Mouse (Mus musculus) thymus, adult 2 months (tissue): ENCODE measurements at regions not wholly inside any gene's neighbourhood (a gene's known extent, or its start where the extent isn't known, plus 50 kb on each side); places are given as distances from the start of the nearest gene placed in this dataset.

Experiments
- DNase-seq: peaks from one replicate; pipeline ENCODE4 v3.0.0; 2021
- H3K27ac ChIP-seq: fragments of 200-500 bp; 2 replicates; pipeline ENCODE4 v1.5.1; 2012; ENCODE audit warnings: low read length, control low read depth; ENCODE audit not compliant: control insufficient read depth, insufficient read depth
- H3K27me3 ChIP-seq: fragments of 200-500 bp; 2 replicates; pipeline ENCODE4 v1.6.1; 2012; ENCODE audit warnings: mild to moderate bottlenecking, low read length, moderate library complexity, mixed read lengths; ENCODE audit not compliant: control insufficient read depth, insufficient read depth
- H3K36me3 ChIP-seq: fragments of 200-500 bp; 2 replicates; pipeline ENCODE4 v1.6.1; 2012; ENCODE audit warnings: mild to moderate bottlenecking, low read length, moderate library complexity; ENCODE audit not compliant: control insufficient read depth, insufficient read depth
- H3K4me1 ChIP-seq: fragments of 200-500 bp; replicated peaks from 2 replicates; pipeline ENCODE4 v1.6.1; 2012; ENCODE audit warnings: low read length; ENCODE audit not compliant: control insufficient read depth, insufficient read depth
- H3K4me3 ChIP-seq: fragments of 200-500 bp; 2 replicates; pipeline ENCODE4 v1.5.1; 2012; ENCODE audit warnings: mild to moderate bottlenecking, low read length, control low read depth, moderate library complexity; ENCODE audit not compliant: control insufficient read depth, insufficient read depth
- CTCF ChIP-seq: fragments of 200-500 bp; IDR thresholded peaks from 2 replicates; pipeline ENCODE4 v1.5.1; 2012; ENCODE audit warnings: mild to moderate bottlenecking, control low read depth, low read length, moderate library complexity, borderline replicate concordance; ENCODE audit not compliant: control insufficient read depth, poor library complexity, insufficient read depth; ENCODE audit errors: extremely low read depth
- POLR2A ChIP-seq: fragments of 200-500 bp; IDR thresholded peaks from 2 replicates; pipeline ENCODE4 v1.6.1; 2012; ENCODE audit warnings: mild to moderate bottlenecking, low read length, control low read depth, moderate library complexity; ENCODE audit not compliant: control insufficient read depth, poor library complexity, insufficient read depth; ENCODE audit errors: extremely low read depth
- WGBS: fragments of 180-500 bp; shearing (Covaris S2); methylation state at CpG from one replicate; pipeline ENCODE4 v1.1.7; 2018; 5-methylcytosine and 5-hydroxymethylcytosine counted together

DNA sequence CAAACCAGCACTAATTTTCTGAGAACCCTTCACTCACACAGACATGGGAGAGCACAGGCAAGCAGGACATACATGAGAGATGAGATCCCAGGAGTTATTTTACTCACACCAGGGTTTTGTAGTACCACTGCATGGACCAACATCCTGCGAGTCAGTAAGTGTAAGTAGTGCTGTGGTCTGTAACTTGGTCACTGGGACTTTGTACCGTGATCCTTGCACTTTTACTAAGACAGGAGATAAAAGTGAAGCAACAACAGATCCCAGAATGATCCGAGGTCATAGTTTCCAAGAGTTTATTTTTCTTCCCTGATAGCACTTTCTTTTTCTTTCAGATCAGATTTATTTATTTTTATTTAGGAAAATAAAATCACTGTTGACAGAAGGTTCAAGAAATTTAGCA lies 54.1 kb upstream of the Mtap start:
- H3K4me1 ChIP-seq, result no peaks in the 10 kb centered on the region
- no peak overlapping the region for H3K27ac ChIP-seq
- DNase-seq, result no peak
- H3K36me3 ChIP-seq, result no peaks in the 10 kb centered on the region
- WGBS, result 86% methylated on average over 3 of the region's 3 CpGs
- TF ChIP-seq CTCF (no peak), POLR2A (no peak)
- H3K4me3 ChIP-seq, result no peak overlapping the region
- no peaks in the 10 kb centered on the region for H3K27me3 ChIP-seq

DNA sequence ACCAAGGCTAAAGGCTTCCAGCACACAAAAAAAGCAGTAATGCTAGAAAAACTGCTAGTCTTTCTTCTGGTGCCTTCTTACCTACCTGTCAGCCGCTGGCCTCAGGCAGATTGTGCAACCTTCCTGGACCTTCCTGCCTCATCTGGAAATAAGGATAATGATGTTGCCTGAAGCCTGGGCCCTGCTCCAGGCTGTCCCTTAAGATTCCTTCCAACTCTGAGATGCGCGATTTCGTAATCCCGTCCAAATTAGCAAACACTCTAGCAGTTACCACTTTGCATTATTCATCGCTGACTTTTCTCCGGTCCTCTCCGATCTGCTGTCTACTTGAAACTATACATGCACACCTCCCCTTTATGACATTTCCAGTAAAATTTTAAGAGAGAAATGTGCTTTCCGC lies 58.4 kb upstream of the Mtap start:
- H3K36me3 ChIP-seq, result no peaks in the 10 kb centered on the region
- H3K4me1 ChIP-seq, result no peaks in the 10 kb centered on the region
- WGBS, result 96% methylated on average over 9 of the region's 9 CpGs
- H3K27me3 ChIP-seq, result no peaks in the 10 kb centered on the region
- no peak overlapping the region for H3K4me3 ChIP-seq
- DNase-seq, result no peak
- TF ChIP-seq POLR2A (no peak), CTCF (no peak)
- H3K27ac ChIP-seq, result no peak overlapping the region

DNA sequence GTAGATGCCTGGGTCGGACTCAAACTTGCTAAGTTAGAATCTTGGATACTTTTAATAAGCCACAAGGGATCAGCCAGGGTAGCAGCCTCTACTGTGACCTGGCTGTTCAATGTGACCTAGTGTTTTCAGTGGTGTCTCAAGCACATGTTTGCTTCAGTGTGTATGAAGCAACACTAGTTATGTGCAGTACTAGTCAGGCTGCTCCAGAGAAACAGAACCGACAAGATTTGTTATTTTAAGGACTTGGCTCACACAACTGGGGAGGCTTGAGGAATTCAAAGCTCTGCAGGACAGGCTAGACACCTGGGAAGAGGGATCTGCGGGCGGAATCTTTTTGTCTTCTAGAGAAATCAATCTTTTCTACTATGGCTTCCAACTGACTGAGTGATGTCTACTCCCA lies 62.2 kb upstream of the Mtap start:
- 85% methylated on average over 4 of the region's 4 CpGs for WGBS
- Histone ChIP-seq H3K4me1 (no peaks in the 10 kb centered on the region), H3K27ac (no peak overlapping the region), H3K4me3 (no peak overlapping the region), H3K36me3 (no peaks in the 10 kb centered on the region), H3K27me3 (no peaks in the 10 kb centered on the region)
- DNase-seq, result no peak
- no peak for TF ChIP-seq POLR2A
- no peak for TF ChIP-seq CTCF

DNA sequence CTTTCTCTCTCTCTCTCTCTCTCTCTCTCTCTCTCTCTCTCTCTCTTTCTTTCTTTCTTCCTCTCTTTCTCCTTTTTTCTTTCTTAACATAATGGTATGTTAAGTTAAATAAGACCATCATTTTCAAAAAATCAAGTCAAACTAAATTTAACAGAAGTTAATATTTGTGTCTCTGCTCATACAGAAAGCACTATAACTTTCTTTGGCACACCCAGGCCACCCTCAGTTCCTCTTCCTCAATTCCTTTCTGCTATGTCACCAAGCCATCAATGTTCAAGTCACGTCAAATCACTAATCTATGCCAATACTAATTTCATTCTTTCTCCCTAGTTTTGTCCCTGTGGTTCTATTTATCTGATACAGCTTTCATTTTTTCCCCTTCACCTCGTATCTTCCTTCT lies 66.5 kb upstream of the Mtap start:
- no peak for DNase-seq
- Histone ChIP-seq H3K27me3 (no peaks in the 10 kb centered on the region), H3K36me3 (no peaks in the 10 kb centered on the region), H3K4me3 (no peak overlapping the region), H3K27ac (no peak overlapping the region), H3K4me1 (no peaks in the 10 kb centered on the region)
- WGBS, result 64% methylated on average over 2 of the region's 2 CpGs
- TF ChIP-seq POLR2A (no peak), CTCF (no peak)

DNA sequence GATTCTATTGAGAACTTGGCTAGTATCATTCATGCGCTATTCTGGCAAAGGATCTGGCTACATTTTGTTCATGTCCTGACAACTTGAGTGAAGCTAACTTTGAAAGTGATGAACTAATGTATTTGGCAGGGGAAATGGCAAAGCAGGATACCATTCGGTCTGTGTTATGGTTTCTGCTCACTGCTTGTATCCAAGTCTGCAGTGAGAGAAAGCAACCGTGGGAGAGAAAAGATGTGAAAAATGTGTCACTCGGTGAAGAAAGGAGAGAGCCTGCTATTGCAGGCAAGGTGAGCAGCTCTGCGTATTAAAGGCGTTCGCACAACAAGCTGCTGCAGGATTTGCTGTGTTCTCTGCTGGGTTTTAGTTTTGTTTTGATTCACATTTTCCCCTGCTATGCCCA lies 72.5 kb upstream of the Mtap start:
- Histone ChIP-seq H3K27ac (no peak overlapping the region), H3K36me3 (no peaks in the 10 kb centered on the region), H3K4me1 (no peaks in the 10 kb centered on the region), H3K4me3 (no peak overlapping the region), H3K27me3 (no peaks in the 10 kb centered on the region)
- TF ChIP-seq POLR2A (no peak), CTCF (no peak)
- no peak for DNase-seq
- 94% methylated on average over 7 of the region's 7 CpGs for WGBS

DNA sequence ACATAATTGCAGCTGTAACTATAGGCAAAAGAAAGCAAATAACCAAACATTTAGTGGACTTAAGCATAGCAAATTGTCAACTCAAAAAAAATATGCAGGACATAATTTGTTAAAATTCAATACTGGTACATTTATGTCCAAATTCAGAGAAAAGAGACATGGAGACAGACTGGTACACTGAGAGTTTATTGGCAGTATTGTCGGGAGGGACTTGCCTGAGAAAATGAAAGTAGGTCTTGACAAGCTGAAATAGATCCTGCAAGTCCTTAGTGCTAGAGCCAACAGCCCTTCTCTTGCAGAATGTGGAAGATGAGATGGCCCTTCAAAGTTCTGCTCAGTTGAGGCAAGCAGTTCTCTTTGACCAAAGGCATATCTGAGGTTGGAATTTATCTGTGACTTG lies 74.5 kb upstream of the Mtap start:
- Histone ChIP-seq H3K36me3 (no peaks in the 10 kb centered on the region), H3K4me1 (no peaks in the 10 kb centered on the region), H3K4me3 (no peak overlapping the region), H3K27ac (no peak overlapping the region), H3K27me3 (no peaks in the 10 kb centered on the region)
- WGBS, result 33% methylated on average over 1 of the region's 1 CpGs
- DNase-seq, result no peak
- TF ChIP-seq CTCF (no peak), POLR2A (no peak)

DNA sequence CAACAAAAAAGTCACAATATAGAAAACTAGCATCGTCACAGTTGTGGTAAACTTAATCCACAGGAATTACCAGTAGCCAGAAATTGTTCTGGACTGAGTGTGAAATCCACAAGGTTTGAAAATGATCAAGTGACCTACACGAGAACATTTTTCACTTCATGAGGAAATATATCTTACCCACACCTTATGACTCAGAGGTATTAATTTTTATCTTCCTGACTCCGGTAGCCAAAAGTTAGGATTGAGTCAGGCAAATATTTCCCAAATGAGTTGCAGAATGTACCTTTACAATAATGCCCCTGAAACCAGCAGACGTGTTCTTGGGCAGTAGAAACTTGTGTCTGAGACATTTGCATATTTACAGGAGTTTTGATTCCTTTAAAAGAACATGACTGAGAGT lies 75.3 kb upstream of the Mtap start:
- Histone ChIP-seq H3K27ac (no peak overlapping the region), H3K27me3 (no peaks in the 10 kb centered on the region), H3K4me3 (no peak overlapping the region), H3K36me3 (no peaks in the 10 kb centered on the region), H3K4me1 (no peaks in the 10 kb centered on the region)
- DNase-seq, result no peak
- WGBS, result 94% methylated on average over 4 of the region's 4 CpGs
- no peak for TF ChIP-seq CTCF
- no peak for TF ChIP-seq POLR2A
